Mouse (Mus musculus): ENCODE data around the gene Nfic. TPM values are rescaled to one million over a fixed set of nuclear protein-coding genes. Genes with fewer than 3 reads are reported as not detected.
A peak's percentile ranks its signal among the peaks of the same experiment; 100 is the strongest.

The Nfic gene
- polyA plus RNA-seq, 1 experiment from 2014 or later: 57.2 TPM

DNA sequence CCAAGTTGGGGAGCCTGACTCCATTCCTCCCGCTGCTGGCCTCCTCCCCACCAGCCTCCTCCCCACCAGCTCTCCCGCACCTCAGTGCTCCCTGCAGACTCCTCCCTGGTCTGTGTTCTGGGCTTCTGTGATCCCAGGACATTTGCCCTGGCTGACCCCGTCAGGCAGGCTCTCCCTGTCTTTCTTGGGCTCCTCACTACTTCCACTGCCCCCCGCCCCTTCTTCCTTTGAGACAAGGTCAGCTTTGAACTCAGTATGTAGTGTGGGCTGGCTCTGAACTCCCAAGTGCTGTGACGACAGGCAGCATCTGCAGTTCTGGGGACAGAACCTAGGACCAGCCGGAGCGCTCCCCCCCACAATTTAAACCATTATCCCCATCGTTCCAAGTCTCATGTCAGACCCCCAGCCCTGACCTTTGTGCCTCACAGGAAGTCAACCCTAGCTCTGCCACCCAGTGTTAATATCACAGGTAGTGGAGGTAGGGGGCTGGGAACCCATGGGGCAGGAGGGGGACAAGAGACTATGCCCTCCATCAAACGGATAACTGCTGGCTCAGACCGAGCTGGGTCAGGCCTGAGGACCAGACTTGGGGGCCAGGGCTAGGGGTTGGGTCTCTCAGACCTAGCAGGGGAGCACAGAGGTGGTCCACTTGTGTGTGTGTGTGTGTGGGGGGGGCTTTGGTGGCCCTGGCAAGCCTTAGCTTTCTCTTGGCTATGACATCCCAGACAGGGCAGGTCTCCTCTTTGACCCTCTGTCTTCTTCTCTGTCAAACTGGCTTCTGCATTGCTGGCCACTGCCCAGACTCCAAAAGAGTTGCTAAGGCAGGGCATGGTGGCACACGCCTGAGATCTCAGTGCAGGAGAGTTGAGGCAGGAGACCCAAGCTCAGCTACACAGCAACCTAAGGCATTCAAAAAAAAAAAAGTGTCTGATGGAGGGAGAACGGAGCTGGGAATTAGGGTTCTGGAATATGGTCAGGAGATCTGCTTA, 37.9 kb downstream of the Nfic start:
- no peaks in the 10 kb centered on the region for H3K9me3 ChIP-seq (ENCODE audit: control insufficient read depth, low read length)
- H3K4me2 ChIP-seq (ENCODE audit: low read length): peak overlapping the region; percentile 52
- peaks cover 13% of the 10 kb centered on the region; the same call in 1 of the 2 replicates for H3K36me3 ChIP-seq (ENCODE audit: control insufficient read depth, insufficient read depth, low read length)
- no peak overlapping the region for H3K9ac ChIP-seq (ENCODE audit: low read length)
- peaks cover 54% of the 10 kb centered on the region for H3K4me1 ChIP-seq (replicated peaks; ENCODE audit: control insufficient read depth, insufficient read depth, low read length)
- peak overlapping the region; percentile 52; the same call in 1 of the 2 replicates for H3K27ac ChIP-seq (ENCODE audit: low read depth)
- H3K27me3 ChIP-seq (replicated peaks; ENCODE audit: control insufficient read depth, insufficient read depth, low read length): no peaks in the 10 kb centered on the region
- WGBS: 55% methylated on average over 12 of the region's 12 CpGs
- peak overlapping the region; percentile 17 for H3K4me3 ChIP-seq (ENCODE audit: low read depth, low read length)
- DNase-seq (ENCODE audit: low spot score) (no peak), ATAC-seq (replicated peaks; ENCODE audit: low FRiP score, low TSS enrichment, low read depth) (no peak)

DNA sequence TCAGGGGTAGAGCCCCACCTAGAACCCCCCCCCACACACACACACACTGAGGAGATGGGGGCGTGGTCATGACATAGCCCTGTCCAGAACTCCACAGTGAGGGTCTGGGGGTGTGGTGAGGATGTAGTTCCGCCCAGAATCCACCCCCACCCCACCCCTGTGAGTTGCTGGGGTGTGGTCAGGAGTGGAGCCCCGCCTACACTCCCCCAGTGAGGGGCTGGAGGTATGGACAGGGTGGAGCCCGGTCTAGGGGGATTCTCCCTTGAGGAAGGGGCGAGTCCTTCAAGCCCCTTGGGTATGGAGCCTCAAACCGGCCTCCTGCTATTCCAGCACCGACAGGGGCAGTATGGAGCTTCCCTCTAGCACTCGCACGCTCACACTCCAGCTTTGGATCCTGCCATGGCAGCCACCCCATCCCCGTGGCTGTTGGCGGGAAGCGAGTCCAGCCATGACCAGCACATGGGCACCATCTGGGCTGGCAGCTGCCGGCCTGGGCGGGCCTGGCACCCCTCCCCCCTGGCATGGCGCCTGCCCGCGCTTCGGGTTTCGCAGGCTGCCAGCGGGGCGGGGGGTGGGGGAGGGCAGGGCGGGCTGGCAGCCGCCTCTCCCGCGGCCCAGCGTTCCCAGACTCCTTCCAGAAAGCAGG, 38.7 kb downstream of the Nfic start:
- Histone ChIP-seq H3K4me1 (replicated peaks; ENCODE audit: control insufficient read depth, insufficient read depth, low read length) (peaks cover 61% of the 10 kb centered on the region), H3K36me3 (ENCODE audit: control insufficient read depth, insufficient read depth, low read length) (peaks cover 13% of the 10 kb centered on the region; the same call in 1 of the 2 replicates), H3K4me2 (ENCODE audit: low read length) (peak overlapping the region; percentile 52), H3K27ac (ENCODE audit: low read depth) (peak overlapping the region; percentile 52; the same call in 1 of the 2 replicates), H3K27me3 (replicated peaks; ENCODE audit: control insufficient read depth, insufficient read depth, low read length) (no peaks in the 10 kb centered on the region), H3K9ac (ENCODE audit: low read length) (0 out of 2 replicates have a peak overlapping the region, but pooled peaks have one; percentile 15), H3K4me3 (ENCODE audit: low read depth, low read length) (peak overlapping the region; percentile 17), H3K9me3 (ENCODE audit: control insufficient read depth, low read length) (no peaks in the 10 kb centered on the region)
- peak; percentile 83 for DNase-seq (ENCODE audit: low spot score)
- 6% methylated on average over 19 of the region's 26 CpGs for WGBS
- peak; percentile 65 for ATAC-seq (replicated peaks; ENCODE audit: low FRiP score, low TSS enrichment, low read depth)

DNA sequence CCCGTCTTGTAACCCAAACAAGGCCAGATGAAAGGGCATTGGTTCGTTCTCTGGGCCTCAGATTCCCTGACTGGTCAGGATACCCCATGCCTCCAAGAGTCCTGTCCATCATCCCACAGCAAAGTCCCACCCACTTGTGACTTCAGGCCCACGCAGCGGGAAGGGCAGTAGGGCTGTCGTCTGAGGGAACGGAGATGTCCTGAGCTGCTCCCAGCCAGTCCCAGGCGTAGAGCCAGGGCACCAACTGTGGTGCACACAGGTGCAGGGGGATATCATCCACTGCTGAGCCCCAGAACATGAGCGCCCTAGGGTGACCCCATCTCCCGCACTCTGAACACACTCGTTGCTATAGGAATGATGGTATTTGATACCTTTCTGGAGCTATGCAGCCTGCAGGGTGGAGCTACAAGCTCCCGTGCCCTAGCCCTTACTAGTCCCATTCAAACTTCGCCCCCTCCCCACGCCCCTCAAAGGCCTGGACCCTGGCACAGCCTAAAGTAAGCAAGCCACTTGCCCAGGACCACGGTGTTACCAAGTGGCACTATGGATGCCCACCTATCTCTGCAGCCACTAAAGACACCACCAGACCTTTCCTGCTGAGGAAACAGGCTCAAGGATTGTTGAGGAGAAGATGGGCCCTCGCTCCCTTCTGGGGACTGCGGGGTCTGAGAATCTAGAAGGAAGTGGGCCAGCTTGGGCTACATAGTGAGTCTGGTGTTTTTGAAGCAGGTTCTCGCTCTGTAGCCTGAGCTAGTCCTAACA, 39.7 kb downstream of the Nfic start:
- Histone ChIP-seq H3K27ac (ENCODE audit: low read depth) (0 out of 2 replicates have a peak overlapping the region, but pooled peaks have one; percentile 17), H3K9ac (ENCODE audit: low read length) (no peak overlapping the region), H3K27me3 (replicated peaks; ENCODE audit: control insufficient read depth, insufficient read depth, low read length) (no peaks in the 10 kb centered on the region), H3K4me2 (ENCODE audit: low read length) (no peak overlapping the region), H3K9me3 (ENCODE audit: control insufficient read depth, low read length) (no peaks in the 10 kb centered on the region), H3K4me3 (ENCODE audit: low read depth, low read length) (no peak overlapping the region), H3K36me3 (ENCODE audit: control insufficient read depth, insufficient read depth, low read length) (peaks cover 13% of the 10 kb centered on the region; the same call in 1 of the 2 replicates), H3K4me1 (replicated peaks; ENCODE audit: control insufficient read depth, insufficient read depth, low read length) (peaks cover 71% of the 10 kb centered on the region)
- WGBS: 67% methylated on average over 17 of the region's 17 CpGs
- ATAC-seq (replicated peaks; ENCODE audit: low FRiP score, low TSS enrichment, low read depth) (no peak), DNase-seq (ENCODE audit: low spot score) (no peak)

DNA sequence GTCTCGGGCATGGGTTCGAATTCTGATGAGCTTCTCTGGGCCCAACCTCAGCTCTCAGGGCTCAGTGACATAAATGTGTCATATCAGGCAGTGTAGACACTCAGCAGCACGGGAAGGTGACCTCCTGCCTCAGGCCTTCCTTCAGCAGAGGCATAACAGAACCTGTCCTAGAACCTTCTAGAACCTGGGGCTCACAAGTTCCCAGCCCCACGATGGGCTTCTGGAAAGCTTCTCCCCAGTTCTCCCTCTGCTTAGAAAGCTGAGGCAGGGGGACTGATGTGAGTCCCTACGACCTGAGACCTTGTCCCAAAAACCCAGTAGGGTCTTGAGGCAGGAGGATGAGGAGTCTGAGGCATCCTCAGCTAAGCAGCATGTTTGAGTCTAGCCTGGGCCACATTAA, 40.3 kb downstream of the Nfic start:
- 81% methylated on average over 5 of the region's 5 CpGs for WGBS
- Histone ChIP-seq H3K27ac (ENCODE audit: low read depth) (no peak overlapping the region), H3K4me2 (ENCODE audit: low read length) (no peak overlapping the region), H3K27me3 (replicated peaks; ENCODE audit: control insufficient read depth, insufficient read depth, low read length) (no peaks in the 10 kb centered on the region), H3K9ac (ENCODE audit: low read length) (no peak overlapping the region), H3K9me3 (ENCODE audit: control insufficient read depth, low read length) (no peaks in the 10 kb centered on the region), H3K4me3 (ENCODE audit: low read depth, low read length) (no peak overlapping the region), H3K36me3 (ENCODE audit: control insufficient read depth, insufficient read depth, low read length) (0 out of 2 replicates have a peak, but pooled peaks cover 13% of the 10 kb centered on the region), H3K4me1 (replicated peaks; ENCODE audit: control insufficient read depth, insufficient read depth, low read length) (peaks cover 77% of the 10 kb centered on the region)
- no peak for ATAC-seq (replicated peaks; ENCODE audit: low FRiP score, low TSS enrichment, low read depth)
- no peak for DNase-seq (ENCODE audit: low spot score)

DNA sequence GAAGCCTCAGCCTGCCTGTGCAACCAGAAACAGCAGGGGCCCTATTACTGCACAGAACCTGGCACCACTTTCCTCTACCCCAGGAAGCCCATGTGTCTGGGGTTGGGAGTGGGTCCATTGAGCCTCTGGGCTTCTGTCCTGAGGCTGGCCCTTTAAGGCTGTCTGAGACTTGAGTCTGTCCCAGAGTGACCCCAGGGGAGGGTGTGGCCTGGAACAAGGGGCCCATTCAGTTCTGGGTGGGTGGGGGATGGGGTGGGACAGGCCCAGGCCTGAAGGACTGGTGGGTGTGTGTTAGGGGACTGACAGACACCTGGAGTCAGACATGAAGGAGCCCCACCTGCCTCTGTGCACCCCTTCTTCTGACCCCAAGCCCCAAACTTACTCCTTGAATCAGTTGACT, 40.8 kb downstream of the Nfic start:
- Histone ChIP-seq H3K27me3 (replicated peaks; ENCODE audit: control insufficient read depth, insufficient read depth, low read length) (no peaks in the 10 kb centered on the region), H3K36me3 (ENCODE audit: control insufficient read depth, insufficient read depth, low read length) (0 out of 2 replicates have a peak, but pooled peaks cover 10% of the 10 kb centered on the region), H3K4me2 (ENCODE audit: low read length) (no peak overlapping the region), H3K27ac (ENCODE audit: low read depth) (no peak overlapping the region), H3K9me3 (ENCODE audit: control insufficient read depth, low read length) (no peaks in the 10 kb centered on the region), H3K4me1 (replicated peaks; ENCODE audit: control insufficient read depth, insufficient read depth, low read length) (peaks cover 81% of the 10 kb centered on the region), H3K9ac (ENCODE audit: low read length) (no peak overlapping the region), H3K4me3 (ENCODE audit: low read depth, low read length) (no peak overlapping the region)
- DNase-seq (ENCODE audit: low spot score) (no peak), ATAC-seq (replicated peaks; ENCODE audit: low FRiP score, low TSS enrichment, low read depth) (no peak)

DNA sequence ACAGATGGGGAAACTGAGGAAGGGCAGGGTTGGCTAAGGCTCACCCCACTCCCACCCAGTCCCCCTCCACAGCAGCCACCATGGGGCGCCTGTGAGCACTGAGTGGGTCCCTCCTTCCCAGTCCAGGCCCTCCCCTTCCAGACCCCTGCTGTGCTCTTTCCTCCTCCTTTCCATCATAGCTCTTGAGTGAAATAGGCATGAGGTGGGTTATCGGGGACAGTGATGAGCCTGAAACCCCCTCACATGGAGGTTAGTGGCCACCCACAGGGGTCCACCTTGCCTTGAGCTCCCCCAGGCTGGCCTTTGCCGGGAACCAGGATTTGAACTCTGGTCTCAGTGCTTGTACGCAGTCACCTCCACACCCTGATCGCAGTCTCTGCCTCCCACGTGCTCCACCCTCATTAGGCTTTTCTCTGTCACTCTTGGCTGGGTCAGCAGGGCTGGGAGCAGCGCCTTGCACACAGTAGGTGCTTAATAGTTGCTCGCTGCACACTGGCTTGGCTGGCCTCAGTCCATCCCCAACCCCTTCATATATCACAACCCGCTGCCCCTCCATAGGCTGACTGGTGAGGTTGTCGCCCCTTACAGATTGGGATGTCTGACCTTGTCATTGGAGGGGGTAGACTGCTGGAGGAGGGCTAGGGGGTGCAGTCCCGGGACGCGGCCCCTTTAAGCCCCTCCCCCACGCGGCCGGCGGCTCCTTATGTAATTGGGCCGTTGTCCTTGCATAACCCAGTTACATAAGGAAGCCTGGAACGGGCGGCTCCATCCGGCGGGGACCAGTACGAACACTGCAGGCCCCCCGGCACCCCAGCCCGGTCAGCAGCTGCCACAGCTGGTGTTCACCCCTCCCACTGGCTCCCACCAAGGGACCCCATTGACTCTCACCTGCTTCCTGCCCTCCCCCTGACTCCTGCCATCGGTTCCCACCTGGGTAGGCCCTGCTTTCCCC, 41.8 kb downstream of the Nfic start:
- peak overlapping the region; percentile 18; the same call in 1 of the 2 replicates for H3K9ac ChIP-seq (ENCODE audit: low read length)
- 0 out of 2 replicates have a peak, but pooled peaks have one; percentile 10 for ATAC-seq (replicated peaks; ENCODE audit: low FRiP score, low TSS enrichment, low read depth)
- no peaks in the 10 kb centered on the region for H3K27me3 ChIP-seq (replicated peaks; ENCODE audit: control insufficient read depth, insufficient read depth, low read length)
- 0 out of 2 replicates have a peak, but pooled peaks cover 6% of the 10 kb centered on the region for H3K36me3 ChIP-seq (ENCODE audit: control insufficient read depth, insufficient read depth, low read length)
- 29% methylated on average over 26 of the region's 26 CpGs for WGBS
- H3K4me3 ChIP-seq (ENCODE audit: low read depth, low read length): no peak overlapping the region
- H3K4me2 ChIP-seq (ENCODE audit: low read length): peak overlapping the region; percentile 30
- peaks cover 87% of the 10 kb centered on the region for H3K4me1 ChIP-seq (replicated peaks; ENCODE audit: control insufficient read depth, insufficient read depth, low read length)
- peak; percentile 78 for DNase-seq (ENCODE audit: low spot score)
- peak overlapping the region; percentile 23; the same call in 1 of the 2 replicates for H3K27ac ChIP-seq (ENCODE audit: low read depth)
- H3K9me3 ChIP-seq (ENCODE audit: control insufficient read depth, low read length): no peaks in the 10 kb centered on the region

DNA sequence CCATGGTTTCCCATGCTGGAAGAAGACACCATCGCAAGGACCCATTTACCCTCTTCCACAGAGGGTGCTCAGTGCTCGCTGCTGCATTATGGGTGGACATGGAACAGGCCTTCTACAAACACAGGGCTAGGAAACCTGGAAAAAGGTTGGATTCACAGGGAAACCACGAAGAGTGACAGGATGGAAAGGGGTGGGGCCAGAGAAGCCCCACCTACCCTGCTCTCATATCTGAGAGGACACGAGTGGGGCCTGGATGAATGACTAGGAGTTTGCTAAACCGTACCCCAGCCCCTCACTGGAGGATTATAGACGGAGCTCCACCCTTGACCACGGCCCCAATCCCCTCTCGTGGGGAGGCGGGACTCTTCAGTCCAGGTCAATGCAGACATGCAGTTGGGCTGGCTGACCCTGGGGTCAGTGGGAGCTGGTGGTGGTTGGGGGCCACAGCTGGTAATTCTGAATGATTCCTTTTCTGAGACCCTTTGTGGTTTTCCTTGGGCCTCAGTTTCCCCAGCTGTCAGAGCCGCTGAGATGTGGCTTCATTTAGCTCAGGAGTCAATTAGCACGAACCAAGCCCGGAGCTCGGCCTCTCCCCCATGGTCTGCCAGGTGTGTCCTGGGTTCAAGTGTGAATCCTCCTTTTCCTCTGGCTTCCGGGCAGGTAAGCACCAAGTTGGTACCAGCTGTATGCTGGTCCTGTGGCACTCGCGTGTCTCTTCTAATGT, 42.7 kb downstream of the Nfic start:
- WGBS: 68% methylated on average over 16 of the region's 16 CpGs
- H3K4me1 ChIP-seq (replicated peaks; ENCODE audit: control insufficient read depth, insufficient read depth, low read length): peaks cover 93% of the 10 kb centered on the region
- H3K27ac ChIP-seq (ENCODE audit: low read depth): peak overlapping the region; percentile 77
- H3K27me3 ChIP-seq (replicated peaks; ENCODE audit: control insufficient read depth, insufficient read depth, low read length): no peaks in the 10 kb centered on the region
- no peak for ATAC-seq (replicated peaks; ENCODE audit: low FRiP score, low TSS enrichment, low read depth)
- DNase-seq (ENCODE audit: low spot score): no peak
- H3K36me3 ChIP-seq (ENCODE audit: control insufficient read depth, insufficient read depth, low read length): peaks cover 14% of the 10 kb centered on the region
- no peak overlapping the region for H3K4me3 ChIP-seq (ENCODE audit: low read depth, low read length)
- H3K4me2 ChIP-seq (ENCODE audit: low read length): no peak overlapping the region
- H3K9ac ChIP-seq (ENCODE audit: low read length): no peak overlapping the region
- H3K9me3 ChIP-seq (ENCODE audit: control insufficient read depth, low read length): no peaks in the 10 kb centered on the region

Measured in intestine, embryonic 14.5 days (tissue).